Mouse (Mus musculus): ENCODE measurements around the gene Cdh15. TPM values are rescaled to one million over a fixed set of nuclear protein-coding genes. Genes with fewer than 3 reads are reported as not detected.

Cdh15 gene
- 0.14 and 1.8 TPM in 2 replicates for total RNA-seq (2014; rRNA removed)
- 3.5 and 4.0 TPM in 2 replicates for polyA plus RNA-seq (2015; fragmentation: Nextera tagmentation; extraction: Ambion mirVana)

GRCm38 (mm10) chr8:122847829-122848561, at the start of gene Cdh15:
Cdh15 (plus strand) TSS chr8:122847966.
- Histone ChIP-seq H3K36me3 (ENCODE audit: insufficient read depth, low read length) (no peaks in the 10 kb centered on the region), H3K4me2 (ENCODE audit: low read depth, low read length, poor library complexity, severe bottlenecking) (peak within 1 kb of the TSS; percentile 30; the same call in 1 of the 2 replicates), H3K9me3 (ENCODE audit: low read length) (no peaks in the 10 kb centered on the region), H3K4me1 (ENCODE audit: insufficient read depth, low read length) (no peaks in the 10 kb centered on the region), H3K27me3 (ENCODE audit: insufficient read depth, low read length) (no peaks in the 10 kb centered on the region), H3K27ac (ENCODE audit: low read depth, low read length) (no peak within 1 kb of the TSS), H3K4me3 (ENCODE audit: low read depth, low read length) (no peak within 1 kb of the TSS), H3K9ac (replicated peaks; ENCODE audit: low read length, poor library complexity, severe bottlenecking) (peak within 1 kb of the TSS; percentile 20; the same call in 1 of the 2 replicates)
- 16% methylated on average over 16 of the region's 18 CpGs for WGBS
- DNase-seq (ENCODE audit: low spot score) (peak; percentile 72), ATAC-seq (ENCODE audit: low FRiP score) (peak; percentile 73)
- TF ChIP-seq CTCF (IDR thresholded peaks at IDR 0.05): no peak

- Histone ChIP-seq H3K4me3 (ENCODE audit: low read depth, low read length) (no peak overlapping the region), H3K27me3 (ENCODE audit: insufficient read depth, low read length) (no peaks in the 10 kb centered on the region), H3K36me3 (ENCODE audit: insufficient read depth, low read length) (no peaks in the 10 kb centered on the region; the same call in 1 of the 2 replicates), H3K27ac (ENCODE audit: low read depth, low read length) (peak overlapping the region; percentile 58), H3K4me1 (ENCODE audit: insufficient read depth, low read length) (peaks cover 17% of the 10 kb centered on the region), H3K4me2 (ENCODE audit: low read depth, low read length, poor library complexity, severe bottlenecking) (no peak overlapping the region), H3K9ac (replicated peaks; ENCODE audit: low read length, poor library complexity, severe bottlenecking) (peak overlapping the region; percentile 33; the same call in 1 of the 2 replicates), H3K9me3 (ENCODE audit: low read length) (no peaks in the 10 kb centered on the region)
- peak; percentile 73 for ATAC-seq (ENCODE audit: low FRiP score)
- WGBS: 10% methylated on average over 15 of the region's 15 CpGs
- no peak for TF ChIP-seq CTCF (IDR thresholded peaks at IDR 0.05)
- DNase-seq (ENCODE audit: low spot score): peak; percentile 87
These were observed 43.6 kb upstream of the Cdh15 start for GRCm38 (mm10) chr8:122803906-122804761.

GRCm38 (mm10) chr8:122805349-122805748, 42.4 kb upstream of the Cdh15 start:
- Histone ChIP-seq H3K9ac (replicated peaks; ENCODE audit: low read length, poor library complexity, severe bottlenecking) (no peak overlapping the region), H3K27me3 (ENCODE audit: insufficient read depth, low read length) (no peaks in the 10 kb centered on the region), H3K27ac (ENCODE audit: low read depth, low read length) (no peak overlapping the region), H3K36me3 (ENCODE audit: insufficient read depth, low read length) (no peaks in the 10 kb centered on the region), H3K4me2 (ENCODE audit: low read depth, low read length, poor library complexity, severe bottlenecking) (no peak overlapping the region), H3K9me3 (ENCODE audit: low read length) (no peaks in the 10 kb centered on the region), H3K4me1 (ENCODE audit: insufficient read depth, low read length) (peaks cover 17% of the 10 kb centered on the region), H3K4me3 (ENCODE audit: low read depth, low read length) (no peak overlapping the region)
- peak; percentile 27; the same call in 1 of the 2 replicates for ATAC-seq (ENCODE audit: low FRiP score)
- no peak for TF ChIP-seq CTCF (IDR thresholded peaks at IDR 0.05)
- 9% methylated on average over 3 of the region's 3 CpGs for WGBS
- DNase-seq (ENCODE audit: low spot score): peak; percentile 91

GRCm38 (mm10) chr8:122806956-122807538, 40.7 kb upstream of the Cdh15 start:
- Histone ChIP-seq H3K9ac (replicated peaks; ENCODE audit: low read length, poor library complexity, severe bottlenecking) (0 out of 2 replicates have a peak overlapping the region, but pooled peaks have one; percentile 5), H3K4me2 (ENCODE audit: low read depth, low read length, poor library complexity, severe bottlenecking) (no peak overlapping the region)

GRCm38 (mm10) chr8:122807907-122808306, 39.9 kb upstream of the Cdh15 start:
- H3K27me3 ChIP-seq (ENCODE audit: insufficient read depth, low read length): no peaks in the 10 kb centered on the region
- H3K36me3 ChIP-seq (ENCODE audit: insufficient read depth, low read length): 0 out of 2 replicates have a peak, but pooled peaks cover under 1% of the 10 kb centered on the region
- TF ChIP-seq CTCF (IDR thresholded peaks at IDR 0.05): no peak
- peaks cover 22% of the 10 kb centered on the region for H3K4me1 ChIP-seq (ENCODE audit: insufficient read depth, low read length)
- no peak overlapping the region for H3K4me3 ChIP-seq (ENCODE audit: low read depth, low read length)
- no peak overlapping the region for H3K27ac ChIP-seq (ENCODE audit: low read depth, low read length)
- H3K9ac ChIP-seq (replicated peaks; ENCODE audit: low read length, poor library complexity, severe bottlenecking): no peak overlapping the region
- DNase-seq (ENCODE audit: low spot score) (no peak), ATAC-seq (ENCODE audit: low FRiP score) (no peak)
- H3K9me3 ChIP-seq (ENCODE audit: low read length): no peaks in the 10 kb centered on the region
- 67% methylated on average over 4 of the region's 4 CpGs for WGBS
- no peak overlapping the region for H3K4me2 ChIP-seq (ENCODE audit: low read depth, low read length, poor library complexity, severe bottlenecking)

More at GRCm38 (mm10) chr8:122806956-122807538, 40.7 kb upstream of the Cdh15 start:
- DNase-seq (ENCODE audit: low spot score): no peak
- no peak for TF ChIP-seq CTCF (IDR thresholded peaks at IDR 0.05)
- Histone ChIP-seq H3K9me3 (ENCODE audit: low read length) (no peaks in the 10 kb centered on the region), H3K27me3 (ENCODE audit: insufficient read depth, low read length) (no peaks in the 10 kb centered on the region), H3K4me1 (ENCODE audit: insufficient read depth, low read length) (peaks cover 21% of the 10 kb centered on the region), H3K4me3 (ENCODE audit: low read depth, low read length) (no peak overlapping the region), H3K36me3 (ENCODE audit: insufficient read depth, low read length) (no peaks in the 10 kb centered on the region), H3K27ac (ENCODE audit: low read depth, low read length) (no peak overlapping the region)
- WGBS: 35% methylated on average over 7 of the region's 7 CpGs
- ATAC-seq (ENCODE audit: low FRiP score): no peak
